Mouse (Mus musculus) neural tube, embryonic 13.5 days (tissue): ENCODE measurements around the gene Mid1. TPM values are rescaled to one million over a fixed set of nuclear protein-coding genes. Genes with fewer than 3 reads are reported as not detected.

Experiments
- ATAC-seq: fragments of 200-750 bp; cut with Nextera tagmentation; 2 replicates; pipeline ENCODE4 v1.8.0; 2017; ENCODE audit warnings: low read depth, mild to moderate bottlenecking, moderate TSS enrichment, moderate library complexity
- H3K27ac ChIP-seq: fragments of 300-500 bp; sonication (generic); replicated peaks from 2 replicates; pipeline ENCODE4 v1.5.1; 2015; ENCODE audit warnings: moderate library complexity, mild to moderate bottlenecking, inconsistent platforms
- H3K27me3 ChIP-seq: fragments of 300-500 bp; sonication (generic); 2 replicates; pipeline ENCODE4 v1.6.1; 2015; ENCODE audit warnings: mild to moderate bottlenecking, inconsistent platforms
- H3K36me3 ChIP-seq: fragments of 300-500 bp; sonication (generic); 2 replicates; pipeline ENCODE4 v1.6.1; 2015; ENCODE audit warnings: mild to moderate bottlenecking, inconsistent platforms
- H3K4me1 ChIP-seq: fragments of 300-500 bp; sonication (generic); replicated peaks from 2 replicates; pipeline ENCODE4 v1.6.1; 2015; ENCODE audit warnings: inconsistent platforms
- H3K4me2 ChIP-seq: fragments of 300-500 bp; sonication (generic); 2 replicates; pipeline ENCODE4 v1.6.1; 2015; ENCODE audit warnings: inconsistent platforms, mild to moderate bottlenecking, moderate library complexity
- H3K4me3 ChIP-seq: fragments of 300-500 bp; sonication (generic); 2 replicates; pipeline ENCODE4 v1.5.1; 2015; ENCODE audit warnings: mild to moderate bottlenecking, inconsistent platforms
- H3K9ac ChIP-seq: fragments of 300-500 bp; sonication (generic); 2 replicates; pipeline ENCODE4 v1.6.1; 2015; ENCODE audit warnings: moderate library complexity, mild to moderate bottlenecking, inconsistent platforms
- H3K9me3 ChIP-seq: fragments of 300-500 bp; sonication (generic); 2 replicates; pipeline ENCODE4 v1.6.1; 2016; ENCODE audit warnings: inconsistent platforms
- WGBS: fragments of 180-500 bp; shearing (Covaris S2); methylation state at CpG from one replicate; pipeline ENCODE4 v1.1.7; 2015; 5-methylcytosine and 5-hydroxymethylcytosine counted together
- polyA plus RNA-seq: library from polyadenylated mRNA; unstranded; fragments of >200 nt; fragmentation: Nextera tagmentation; extraction: Ambion mirVana; gene quantifications from 2 replicates; pipeline ENCODE4 v1.2.1, GENCODE M21; 2015

The Mid1 gene
- polyA plus RNA-seq, result 5.2 and 6.4 TPM in 2 replicates

DNA sequence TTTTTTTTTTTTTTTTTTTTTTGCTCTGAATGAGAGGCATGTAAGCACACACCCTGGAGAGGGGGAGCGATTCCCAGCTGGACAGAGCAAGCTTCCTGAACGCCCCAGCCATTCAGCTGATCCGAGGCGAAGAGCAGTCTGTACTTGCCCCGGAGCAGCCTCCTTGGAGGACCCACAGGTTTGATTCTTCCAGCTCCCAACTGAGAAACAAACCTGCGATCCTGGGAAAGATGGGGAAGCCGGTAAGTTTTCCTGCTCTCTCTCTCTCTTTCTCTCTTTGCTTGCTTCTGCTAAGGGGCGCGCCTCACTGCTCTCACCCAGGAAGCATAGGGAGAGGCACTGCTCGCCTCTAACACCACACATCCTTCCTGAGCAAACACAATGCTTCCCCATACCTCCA, at the start of gene Mid1:
Gene Mid1, plus strand, starts transcription at position 69 of the 400 bp plus-strand sequence.
- WGBS, result 15% methylated on average over 10 of the region's 10 CpGs
- Histone ChIP-seq H3K27me3 (peaks cover 40% of the 10 kb centered on the region), H3K36me3 (no peaks in the 10 kb centered on the region), H3K9ac (no peak within 1 kb of the TSS), H3K4me1 (no peaks in the 10 kb centered on the region), H3K9me3 (no peaks in the 10 kb centered on the region), H3K27ac (no peak within 1 kb of the TSS), H3K4me3 (peak within 1 kb of the TSS; percentile 22), H3K4me2 (peak within 1 kb of the TSS; percentile 43)
- ATAC-seq, result no peak

DNA sequence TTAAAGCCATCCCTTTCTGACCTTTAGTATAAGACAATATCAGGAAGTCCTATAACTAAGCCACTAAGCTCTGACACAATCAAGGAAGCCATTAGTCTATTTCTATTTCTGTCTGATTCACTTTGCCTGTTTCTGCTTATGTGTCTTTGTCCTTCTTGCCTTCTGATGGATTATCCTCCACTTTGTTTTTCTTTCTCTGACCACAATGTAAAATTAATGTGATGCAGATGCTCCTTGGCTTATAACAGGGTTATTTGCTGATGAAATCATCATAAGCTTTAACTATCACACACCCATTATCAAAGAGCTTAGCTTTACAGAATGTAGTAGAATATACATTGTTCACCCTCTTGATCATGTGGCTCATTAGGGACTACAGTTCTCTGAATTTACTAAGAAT, 11.9 kb upstream of the Mid1 start:
- no peak for ATAC-seq

DNA sequence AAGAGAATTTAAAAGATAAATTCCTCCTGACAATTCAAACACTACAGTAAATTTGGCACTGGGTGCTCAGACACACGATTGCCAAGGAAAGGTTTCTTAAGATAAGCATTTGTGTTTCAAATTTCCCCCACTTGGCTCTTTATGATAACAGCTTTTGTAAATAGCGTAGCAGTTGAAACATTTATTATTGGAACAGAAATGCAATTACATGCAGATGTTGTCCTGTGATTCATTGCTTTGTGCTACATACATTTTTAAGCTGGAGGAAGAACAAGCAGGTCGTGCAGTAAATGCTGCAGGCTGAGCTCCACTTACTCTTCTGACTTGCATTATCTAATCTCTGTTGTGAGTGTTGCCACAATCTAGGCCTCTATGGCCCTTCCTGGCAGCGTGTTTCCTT, 8.7 kb upstream of the Mid1 start:
- Histone ChIP-seq H3K4me3 (no peak overlapping the region), H3K36me3 (no peaks in the 10 kb centered on the region), H3K27me3 (peaks cover 36% of the 10 kb centered on the region), H3K27ac (no peak overlapping the region), H3K9ac (no peak overlapping the region), H3K4me1 (no peaks in the 10 kb centered on the region), H3K9me3 (no peaks in the 10 kb centered on the region), H3K4me2 (no peak overlapping the region)
- ATAC-seq, result no peak
- 61% methylated on average over 4 of the region's 4 CpGs for WGBS

More for the DNA sequence above, 11.9 kb upstream of the Mid1 start:
- H3K4me3 ChIP-seq, result no peak overlapping the region
- H3K4me1 ChIP-seq, result no peaks in the 10 kb centered on the region
- no peak overlapping the region for H3K9ac ChIP-seq
- H3K27ac ChIP-seq, result no peak overlapping the region
- H3K4me2 ChIP-seq, result no peak overlapping the region
- no peaks in the 10 kb centered on the region for H3K36me3 ChIP-seq
- no peaks in the 10 kb centered on the region for H3K9me3 ChIP-seq
- H3K27me3 ChIP-seq, result peaks cover 47% of the 10 kb centered on the region

DNA sequence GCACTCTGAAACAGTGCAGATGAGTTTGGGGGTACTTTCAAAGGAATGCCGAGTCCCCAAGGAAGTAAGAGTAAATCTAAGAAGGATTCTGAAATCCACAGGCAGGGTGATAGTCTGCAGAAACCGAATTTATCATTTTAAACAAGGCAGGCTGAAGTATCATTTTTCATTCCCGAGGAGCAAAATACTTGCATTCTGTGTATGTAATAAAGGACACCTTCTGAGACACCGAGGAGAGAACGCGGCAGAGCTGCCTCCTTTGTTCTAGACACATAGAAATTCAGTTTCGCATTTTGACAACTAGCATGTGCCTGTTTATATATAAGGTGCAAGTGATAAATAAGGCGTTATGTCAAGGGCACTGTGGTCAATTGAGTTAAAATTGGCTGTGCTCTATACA, 732 bp downstream of the Mid1 start:
- H3K27me3 ChIP-seq, result peaks cover 44% of the 10 kb centered on the region
- H3K27ac ChIP-seq, result no peak overlapping the region
- no peaks in the 10 kb centered on the region for H3K4me1 ChIP-seq
- ATAC-seq, result no peak
- H3K4me3 ChIP-seq, result no peak overlapping the region
- H3K4me2 ChIP-seq, result peak overlapping the region; percentile 43; the same call in 1 of the 2 replicates
- WGBS, result 52% methylated on average over 8 of the region's 8 CpGs
- H3K9me3 ChIP-seq, result no peaks in the 10 kb centered on the region
- H3K36me3 ChIP-seq, result no peaks in the 10 kb centered on the region
- no peak overlapping the region for H3K9ac ChIP-seq

DNA sequence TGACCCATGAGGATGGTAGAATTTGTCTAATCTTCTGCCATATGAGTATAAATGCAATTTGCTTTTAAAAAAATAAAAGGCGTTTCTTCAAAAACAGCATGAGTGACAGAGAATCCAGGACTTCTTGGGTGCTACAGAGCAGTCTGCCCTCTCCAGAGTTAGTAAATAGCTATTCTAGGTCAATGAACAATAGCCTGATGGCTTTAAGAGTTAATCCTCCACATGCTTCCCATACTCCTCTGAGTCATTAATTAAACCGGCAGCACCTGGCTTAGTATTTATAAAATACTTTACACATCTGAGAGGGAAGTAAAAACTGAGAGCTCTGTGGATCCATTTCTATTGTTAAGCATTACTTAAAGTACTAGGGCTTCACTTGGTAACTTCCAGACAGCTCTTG, 6.2 kb downstream of the Mid1 start:
- Histone ChIP-seq H3K9ac (no peak overlapping the region), H3K9me3 (no peaks in the 10 kb centered on the region), H3K27ac (no peak overlapping the region), H3K4me1 (no peaks in the 10 kb centered on the region), H3K4me2 (no peak overlapping the region), H3K27me3 (peaks cover 66% of the 10 kb centered on the region), H3K4me3 (no peak overlapping the region), H3K36me3 (no peaks in the 10 kb centered on the region)
- WGBS, result 73% methylated on average over 2 of the region's 2 CpGs
- ATAC-seq, result no peak

DNA sequence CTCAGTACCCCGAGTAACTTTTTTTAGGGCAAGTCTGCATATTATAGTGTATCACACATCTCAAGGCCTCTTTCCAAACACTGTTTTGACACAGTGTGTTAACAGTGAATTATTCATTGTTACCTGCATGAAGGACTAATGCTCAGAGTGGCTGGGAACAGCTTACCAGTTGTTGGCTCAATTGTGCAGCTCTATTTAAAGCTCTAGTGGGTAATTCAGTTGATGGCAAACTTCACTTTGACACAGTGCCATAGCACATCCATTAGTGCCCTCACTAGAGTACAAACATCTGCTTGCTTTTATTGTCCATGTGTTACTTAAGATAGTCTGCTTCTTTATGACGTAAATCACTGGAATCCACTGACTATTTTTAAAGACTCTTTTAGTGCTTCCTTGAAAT, 6.7 kb downstream of the Mid1 start:
- peaks cover 70% of the 10 kb centered on the region for H3K27me3 ChIP-seq
- no peak overlapping the region for H3K27ac ChIP-seq
- no peaks in the 10 kb centered on the region for H3K4me1 ChIP-seq
- 72% methylated on average over 2 of the region's 2 CpGs for WGBS
- ATAC-seq, result no peak
- no peak overlapping the region for H3K4me3 ChIP-seq
- H3K9me3 ChIP-seq, result no peaks in the 10 kb centered on the region
- H3K9ac ChIP-seq, result no peak overlapping the region
- no peaks in the 10 kb centered on the region for H3K36me3 ChIP-seq
- H3K4me2 ChIP-seq, result no peak overlapping the region

DNA sequence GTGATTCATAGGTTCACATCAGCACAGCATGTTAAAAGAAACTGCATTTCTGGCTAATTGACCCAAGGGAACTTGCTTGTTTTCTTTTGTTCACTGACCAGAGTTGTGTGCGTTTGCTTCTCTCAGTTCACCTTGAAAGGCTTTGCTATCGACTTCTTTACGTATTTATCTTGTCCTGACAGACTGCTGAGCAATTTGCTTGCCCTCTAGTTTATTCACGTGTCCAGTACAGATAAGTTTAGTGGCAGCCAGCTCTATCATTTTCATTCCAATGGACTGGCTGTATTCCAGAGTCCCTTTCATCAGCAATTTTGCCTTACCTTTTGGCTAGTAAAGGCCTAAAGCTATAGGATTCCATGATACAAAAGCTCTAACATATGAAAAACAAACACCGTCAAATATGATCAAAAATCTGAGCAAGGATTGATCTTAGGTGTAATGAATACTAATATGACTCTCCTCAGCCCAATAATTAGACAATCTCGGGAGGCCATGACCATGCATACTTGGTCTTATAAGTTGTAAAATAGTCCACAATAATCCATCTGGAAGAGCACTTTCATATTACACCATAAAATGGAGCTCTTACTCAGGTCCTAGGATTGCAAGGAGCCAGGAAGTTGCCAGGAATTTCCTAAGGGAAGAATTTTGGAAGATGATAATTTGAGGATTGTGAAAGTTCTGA, 7.4 kb downstream of the Mid1 start:
- Histone ChIP-seq H3K4me3 (no peak overlapping the region), H3K36me3 (no peaks in the 10 kb centered on the region), H3K9me3 (no peaks in the 10 kb centered on the region), H3K4me1 (no peaks in the 10 kb centered on the region), H3K9ac (no peak overlapping the region), H3K27ac (no peak overlapping the region), H3K4me2 (no peak overlapping the region), H3K27me3 (peaks cover 66% of the 10 kb centered on the region)
- WGBS, result 77% methylated on average over 6 of the region's 6 CpGs
- ATAC-seq, result no peak

DNA sequence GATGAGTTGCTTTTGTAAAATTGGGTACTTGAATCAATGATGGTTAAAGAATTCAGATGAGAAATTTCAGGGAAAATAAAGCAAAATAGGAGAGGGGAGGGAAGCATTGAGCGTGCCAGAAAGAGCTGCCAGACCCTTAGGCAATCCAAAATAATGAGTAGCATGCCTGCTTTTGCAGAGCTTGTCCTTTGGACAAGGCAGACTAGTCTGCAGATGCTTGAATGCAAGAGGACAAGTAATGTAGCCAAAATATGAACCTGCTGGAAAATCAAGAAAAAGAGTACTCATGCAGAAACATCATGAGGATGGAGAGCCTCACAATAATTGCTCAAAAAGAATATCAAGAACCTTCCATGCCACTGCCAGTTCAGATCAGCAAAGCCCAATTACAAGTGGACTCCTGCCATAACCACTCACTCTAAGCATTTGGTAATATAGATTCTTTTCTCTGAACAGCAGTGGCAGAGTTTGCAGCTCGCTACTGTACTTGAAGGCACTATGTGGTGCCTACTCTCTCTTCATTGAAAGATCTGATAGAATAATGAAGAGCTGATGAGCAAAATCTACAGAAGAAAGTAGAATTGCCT, 19.1 kb downstream of the Mid1 start:
- H3K4me3 ChIP-seq, result no peak overlapping the region
- H3K4me1 ChIP-seq, result no peaks in the 10 kb centered on the region
- peaks cover 60% of the 10 kb centered on the region for H3K27me3 ChIP-seq
- no peak overlapping the region for H3K9ac ChIP-seq
- 79% methylated on average over 2 of the region's 2 CpGs for WGBS
- no peaks in the 10 kb centered on the region for H3K36me3 ChIP-seq
- no peaks in the 10 kb centered on the region for H3K9me3 ChIP-seq
- no peak overlapping the region for H3K27ac ChIP-seq
- H3K4me2 ChIP-seq, result no peak overlapping the region
- ATAC-seq, result no peak

DNA sequence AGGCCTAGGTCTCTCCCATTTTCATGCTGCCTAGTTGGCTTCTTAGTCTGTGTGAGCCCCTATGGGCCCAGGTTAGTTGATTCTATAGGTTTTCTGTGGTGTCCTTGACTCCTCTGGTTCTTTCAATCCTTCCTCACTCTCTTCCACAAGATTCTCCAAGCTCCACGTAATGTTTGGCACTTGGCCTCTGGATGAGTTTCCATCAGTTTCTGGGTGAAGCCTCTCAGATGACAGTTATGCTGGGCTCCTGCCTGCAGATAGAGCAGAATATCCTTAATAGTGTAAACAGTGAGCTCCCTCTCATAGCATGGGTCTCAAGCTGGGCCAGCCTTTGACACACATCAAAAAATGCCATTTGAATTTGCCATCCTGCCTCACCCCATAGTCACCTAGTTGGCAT, 38.5 kb downstream of the Mid1 start:
- Histone ChIP-seq H3K4me2 (no peak overlapping the region), H3K9ac (no peak overlapping the region), H3K36me3 (no peaks in the 10 kb centered on the region), H3K9me3 (no peaks in the 10 kb centered on the region), H3K4me3 (no peak overlapping the region), H3K27me3 (peaks cover 40% of the 10 kb centered on the region), H3K4me1 (no peaks in the 10 kb centered on the region), H3K27ac (no peak overlapping the region)
- 88% methylated on average over 1 of the region's 1 CpGs for WGBS
- no peak for ATAC-seq

DNA sequence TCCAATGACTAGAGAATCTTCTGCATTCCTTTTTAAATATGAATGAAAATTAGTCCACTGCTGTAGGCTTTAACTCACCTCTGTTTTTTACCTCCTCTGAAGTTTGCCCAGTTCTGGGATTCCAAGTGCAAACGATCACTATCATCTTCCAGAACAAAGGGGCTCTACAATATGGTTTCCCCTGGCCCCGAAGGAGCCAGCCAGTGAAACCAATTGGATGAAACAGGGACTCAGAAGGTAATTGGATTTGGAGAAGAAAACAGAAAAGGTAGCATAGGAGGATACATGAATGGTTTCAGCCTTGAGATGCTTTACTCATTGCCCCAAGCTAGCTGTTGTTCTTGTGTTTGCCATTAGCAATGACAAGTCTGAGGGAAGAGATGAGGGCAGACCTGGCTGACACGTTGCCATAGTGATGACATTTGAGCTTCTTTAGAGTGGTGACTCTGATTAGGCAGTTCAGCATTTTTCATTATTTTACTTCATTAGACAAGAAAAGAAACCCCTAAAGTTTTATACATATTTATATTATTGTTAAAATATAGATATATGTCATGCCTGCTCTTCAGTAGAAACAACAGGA, 50.5 kb downstream of the Mid1 start:
- no peak overlapping the region for H3K27ac ChIP-seq
- H3K4me2 ChIP-seq, result no peak overlapping the region
- no peak overlapping the region for H3K4me3 ChIP-seq
- no peaks in the 10 kb centered on the region for H3K36me3 ChIP-seq
- WGBS, result 69% methylated on average over 3 of the region's 3 CpGs
- no peak for ATAC-seq
- no peak overlapping the region for H3K9ac ChIP-seq
- H3K27me3 ChIP-seq, result peaks cover 54% of the 10 kb centered on the region
- no peaks in the 10 kb centered on the region for H3K9me3 ChIP-seq
- H3K4me1 ChIP-seq, result no peaks in the 10 kb centered on the region

DNA sequence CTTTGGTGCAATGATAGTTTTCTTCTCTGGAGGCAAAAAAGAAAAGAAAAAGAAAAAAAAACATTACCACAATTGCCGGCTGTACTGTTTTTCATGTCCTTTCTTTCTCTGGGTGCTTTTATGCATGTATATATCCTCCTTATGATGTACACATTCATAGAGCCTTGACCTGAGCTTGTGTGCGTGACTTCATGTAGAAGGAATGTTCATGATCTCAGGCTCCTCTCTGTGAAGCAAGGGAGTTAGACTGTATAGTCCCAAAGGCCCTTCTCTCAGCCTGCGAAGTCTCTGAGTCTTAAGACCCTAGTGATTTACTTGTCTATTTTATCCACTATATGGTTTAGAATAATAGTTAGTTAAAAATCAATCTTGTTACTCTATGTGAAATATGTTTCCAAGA, 73.0 kb downstream of the Mid1 start:
- H3K4me3 ChIP-seq, result no peak overlapping the region
- no peak for ATAC-seq
- H3K9ac ChIP-seq, result no peak overlapping the region
- WGBS, result 81% methylated on average over 3 of the region's 3 CpGs
- H3K27me3 ChIP-seq, result peaks cover 35% of the 10 kb centered on the region
- no peaks in the 10 kb centered on the region for H3K36me3 ChIP-seq
- H3K4me1 ChIP-seq, result no peaks in the 10 kb centered on the region
- H3K27ac ChIP-seq, result no peak overlapping the region
- H3K9me3 ChIP-seq, result no peaks in the 10 kb centered on the region
- H3K4me2 ChIP-seq, result no peak overlapping the region

DNA sequence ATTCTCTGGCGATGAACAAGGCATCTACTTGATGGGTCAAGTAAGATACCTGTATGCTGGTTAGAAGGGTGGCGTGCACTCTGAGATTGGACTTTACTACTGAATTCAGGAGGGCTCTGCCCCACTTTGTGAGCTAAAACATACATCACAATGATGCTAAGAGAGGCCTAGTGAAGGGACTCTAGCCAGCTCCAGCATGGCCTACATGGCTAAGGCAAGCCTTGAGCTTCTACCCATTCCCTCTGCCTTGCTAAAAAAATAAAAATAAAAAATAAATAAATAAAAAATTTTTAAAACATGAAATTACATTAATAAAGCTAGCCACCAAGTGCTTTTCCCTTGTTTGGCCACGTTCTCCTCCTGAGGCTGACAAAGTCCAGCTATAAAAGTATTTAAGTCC, 94.5 kb downstream of the Mid1 start, which contains the start of gene 4933400A11Rik:
Gene 4933400A11Rik, minus strand, starts transcription at position 101 of the 400 bp plus-strand sequence.
- no peak within 1 kb of the TSS for H3K9ac ChIP-seq
- no peaks in the 10 kb centered on the region for H3K9me3 ChIP-seq
- 87% methylated on average over 3 of the region's 3 CpGs for WGBS
- H3K27ac ChIP-seq, result no peak within 1 kb of the TSS
- ATAC-seq, result no peak
- peaks cover 53% of the 10 kb centered on the region for H3K27me3 ChIP-seq
- H3K36me3 ChIP-seq, result no peaks in the 10 kb centered on the region
- no peaks in the 10 kb centered on the region for H3K4me1 ChIP-seq
- H3K4me3 ChIP-seq, result no peak within 1 kb of the TSS
- H3K4me2 ChIP-seq, result no peak within 1 kb of the TSS
